ENCODE assay signal across 13 mouse cellular contexts in the genomic region with DNA sequence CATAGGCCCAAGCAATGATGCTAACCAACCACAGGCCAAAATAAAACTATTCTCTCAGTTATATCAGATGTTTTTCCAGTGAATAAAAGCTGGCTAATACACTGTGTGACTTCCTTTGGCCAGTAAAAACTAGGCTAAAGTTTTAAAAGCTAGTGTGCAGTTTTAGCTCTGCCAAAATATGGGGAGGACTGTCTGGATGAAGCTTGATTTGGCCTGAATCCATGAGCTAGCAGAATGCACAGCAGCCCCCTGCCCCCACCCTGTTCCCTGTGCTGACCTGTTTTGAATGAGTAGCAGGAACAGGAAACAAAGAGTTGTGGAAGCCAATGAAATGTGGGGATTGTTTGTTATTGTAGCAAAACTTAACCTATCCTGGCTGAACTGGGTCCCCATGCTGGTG. TPM values are rescaled to one million over a fixed set of nuclear protein-coding genes. Genes with fewer than 3 reads are reported as not detected.
DNase-seq lines count a peak whose midpoint lies in the region; ATAC-seq and TF ChIP-seq lines count a peak whose summit lies in the region.
"Had no signal": no experiment of that assay in that cellular context is flagged by ENCODE, and none has a peak within 500 bp of the region (broad histone marks: within the 10 kb centered on the region; RNA-seq: fewer than 3 reads in every experiment).

No protein-coding gene starts in this region.

- no peaks in the 10 kb centered on the region for H3K9me3 ChIP-seq in heart, embryonic 12.5 days (replicated peaks)
- H3K9me3 ChIP-seq: embryonic facial prominence, embryonic 12.5 days; hindbrain, embryonic 12.5 days had no signal

- H3K4me3 ChIP-seq in heart, embryonic 12.5 days, result no peak overlapping the region
- no peak overlapping the region for H3K4me3 ChIP-seq in kidney, adult 2 months (ENCODE audit: insufficient read depth, low read depth, low read length)
- H3K4me3 ChIP-seq: embryonic facial prominence, embryonic 12.5 days; hindbrain, embryonic 12.5 days had no signal

- H3K4me1 ChIP-seq in heart, embryonic 12.5 days (replicated peaks), result peaks cover 16% of the 10 kb centered on the region
- H3K4me1 ChIP-seq in kidney, adult 2 months (ENCODE audit: control insufficient read depth, insufficient read depth, low read length), result no peaks in the 10 kb centered on the region

- intact Hi-C loops in heart, postnatal 10 days (cut with DNase I), result loop anchor here (5.0 kb wide), 1 partner anchor 75 kb away; no protein-coding TSS in a partner anchor
- intact Hi-C loops in left cerebral cortex, postnatal 25 days (cut with DNase I), result no loop called here

- TF ChIP-seq CTCF in kidney, adult 2 months (conservative IDR thresholded peaks at IDR 0.05; ENCODE audit: insufficient read depth, insufficient read length, low read depth, low read length), result no peak

- H3K36me3 ChIP-seq in heart, embryonic 12.5 days, result no peaks in the 10 kb centered on the region
- H3K36me3 ChIP-seq in kidney, adult 2 months (ENCODE audit: control insufficient read depth, insufficient read depth, low read length), result no peaks in the 10 kb centered on the region
- H3K36me3 ChIP-seq: embryonic facial prominence, embryonic 12.5 days; hindbrain, embryonic 12.5 days had no signal

- no peak overlapping the region for H3K9ac ChIP-seq in heart, embryonic 12.5 days
- H3K9ac ChIP-seq: embryonic facial prominence, embryonic 12.5 days; hindbrain, embryonic 12.5 days; liver, embryonic 14.5 days had no signal

- peak; percentile 57 for DNase-seq in heart, adult 8-10 months (ENCODE audit: low spot score)
- DNase-seq in kidney, postnatal 4 days, result peak; percentile 30 to 53
- no peak for DNase-seq in kidney, adult 2 months
- peak; percentile 34 for DNase-seq in NIH3T3 (ENCODE audit: low read depth)
- peak; percentile 53 to 61 for DNase-seq in heart, postnatal 10 days
- no peak for DNase-seq in left cerebral cortex, postnatal 25 days (ENCODE audit: low spot score in 2 of 2)
- DNase-seq: adrenal gland, adult 8-10 months; cerebellum, adult 18-20 months had no signal

- H3K27me3 ChIP-seq in heart, embryonic 12.5 days (replicated peaks), result no peaks in the 10 kb centered on the region
- H3K27me3 ChIP-seq in kidney, adult 2 months (replicated peaks; ENCODE audit: control insufficient read depth, insufficient read depth, low read length), result no peaks in the 10 kb centered on the region
- H3K27me3 ChIP-seq: embryonic facial prominence, embryonic 12.5 days had no signal

- no peak overlapping the region for H3K4me2 ChIP-seq in heart, embryonic 12.5 days
- H3K4me2 ChIP-seq: embryonic facial prominence, embryonic 12.5 days had no signal

- ATAC-seq in heart, embryonic 12.5 days (ENCODE audit: insufficient number of reproducible peaks, low FRiP score), result no peak
- ATAC-seq: midbrain, embryonic 16.5 days had no signal

- H3K27ac ChIP-seq in heart, embryonic 12.5 days (ENCODE audit: poor library complexity, severe bottlenecking), result no peak overlapping the region
- no peak overlapping the region for H3K27ac ChIP-seq in kidney, adult 2 months (ENCODE audit: insufficient read depth, low read depth, low read length)
- H3K27ac ChIP-seq: hindbrain, embryonic 12.5 days; liver, embryonic 14.5 days had no signal

- TF ChIP-seq POLR2A in kidney, adult 2 months (IDR thresholded peaks at IDR 0.05; ENCODE audit: low read depth, low read length), result no peak

RNA-seq across cellular contexts. Expression of a gene that starts 33.7 kb away (rescaled TPM):
- 10 to 100 TPM; 28.3 to 37.1 (median 32.0) TPM for total RNA-seq in heart, adult 8-10 months (2022)
- 30.4 and 31.9 TPM in 2 replicates for polyA plus RNA-seq in heart, embryonic 12.5 days (2016; fragmentation: Nextera tagmentation; extraction: Ambion mirVana)
- 12.4 TPM in 2 replicates for polyA plus RNA-seq in kidney, adult 2 months (2012; rRNA removed)
- 10 to 100 TPM; 51.8 to 60.1 TPM for total RNA-seq in heart, postnatal 10 days (2021)
- total RNA-seq in left cerebral cortex, postnatal 25 days (2021), result 10 to 100 TPM; 45.7 to 51.3 TPM

RNA-seq across cellular contexts. Expression of a gene that starts 39.4 kb away (rescaled TPM):
- total RNA-seq in heart, adult 8-10 months (2022), result 10 to 100 TPM; 79.8 to 88.1 (median 84.4) TPM
- polyA plus RNA-seq in heart, embryonic 12.5 days (2016; fragmentation: Nextera tagmentation; extraction: Ambion mirVana), result 23.5 and 24.1 TPM in 2 replicates
- polyA plus RNA-seq in kidney, adult 2 months (2012; rRNA removed), result 105 and 116 TPM in 2 replicates
- total RNA-seq in heart, postnatal 10 days (2021), result 10 to 100 TPM; 76.4 to 83.4 TPM
- 10 to 100 TPM; 29.8 to 34.8 TPM for total RNA-seq in left cerebral cortex, postnatal 25 days (2021)

Comparison
In these comparisons a context has a peak if more than half of its experiments do, and no peak if none do; other contexts are left out.
1. DNase-seq: peak in heart, adult 8-10 months (single experiment), kidney, postnatal 4 days (2 of 2), NIH3T3 (single experiment) and heart, postnatal 10 days (2 of 2); none in kidney, adult 2 months (single experiment) and left cerebral cortex, postnatal 25 days (0 of 2).